Mouse (Mus musculus) olfactory bulb, adult 2 months (tissue): ENCODE results near the gene Polr3c.

ENCODE experiments used
- CTCF ChIP-seq: fragments of 200-500 bp; IDR thresholded peaks from 2 replicates; pipeline ENCODE4 v1.5.1; 2012; ENCODE audit warnings: low read depth, mild to moderate bottlenecking, low read length, moderate library complexity; ENCODE audit not compliant: insufficient read depth
- POLR2A ChIP-seq: fragments of 200-500 bp; IDR thresholded peaks from 2 replicates; pipeline ENCODE4 v1.6.1; 2012; ENCODE audit warnings: mild to moderate bottlenecking, low read depth, low read length, moderate library complexity; ENCODE audit not compliant: insufficient read depth

DNA sequence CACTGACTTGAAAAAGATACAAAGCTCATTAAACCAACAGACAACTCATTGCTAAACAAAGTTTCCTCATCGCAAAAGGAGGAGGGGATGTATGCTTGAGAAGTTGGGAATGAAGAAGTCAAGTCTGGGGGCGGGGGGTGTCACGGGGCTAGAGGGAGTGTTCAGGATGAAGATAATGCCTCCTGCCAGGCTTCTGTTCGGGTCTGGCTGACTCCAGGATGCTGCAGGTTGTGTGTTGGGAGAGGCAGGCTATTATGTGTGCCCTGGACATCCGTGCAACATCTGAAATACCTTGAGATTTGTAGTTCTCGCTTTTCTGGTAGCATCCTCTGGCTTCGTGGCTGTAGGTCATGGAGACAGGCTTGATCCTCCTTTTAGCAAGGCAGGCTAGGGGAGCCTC, 49.0 kb downstream of the Polr3c start:
- no peak for TF ChIP-seq POLR2A
- no peak for TF ChIP-seq CTCF
